Mouse (Mus musculus): Measurements from ENCODE around the gene Dcaf12. TPM values are rescaled to one million over a fixed set of nuclear protein-coding genes. Genes with fewer than 3 reads are reported as not detected.

The Dcaf12 gene
- total and polyA plus RNA-seq, 3 experiments: 41.8 to 52.4 (median 50.8) TPM

DNA sequence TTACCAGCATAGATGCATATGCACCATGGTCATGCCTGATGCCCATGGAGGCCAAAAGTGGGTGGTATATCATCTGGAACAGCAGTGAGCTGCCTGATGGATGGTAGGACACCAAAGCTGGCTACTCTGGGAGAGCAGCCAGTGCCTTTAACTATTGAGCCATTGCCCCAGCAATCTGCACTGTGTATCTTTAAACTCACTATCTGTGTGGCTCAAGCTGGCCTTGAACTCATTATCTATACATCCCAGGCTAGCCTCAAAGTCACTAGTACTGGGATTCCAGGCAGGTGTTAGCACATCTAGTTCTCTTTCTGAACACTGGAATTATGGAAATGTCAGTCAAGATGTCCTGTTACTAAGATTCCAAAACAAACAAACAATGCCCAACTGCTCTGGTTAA lies 21.9 kb upstream of the Dcaf12 start:
- TF ChIP-seq POLR2AphosphoS5 (IDR thresholded peaks at IDR 0.05; ENCODE audit: insufficient replicate concordance, low read depth, low read length) (no peak), TAL1 (conservative IDR thresholded peaks at IDR 0.05; ENCODE audit: low read depth, low read length) (peak; percentile 39), CTCF (IDR thresholded peaks at IDR 0.05; ENCODE audit: low read depth, low read length) (no peak), GATA2 (IDR thresholded peaks at IDR 0.05; ENCODE audit: borderline replicate concordance, low read depth, low read length) (no peak)
- H3K27me3 ChIP-seq (ENCODE audit: insufficient read depth, low read length): peaks cover 9% of the 10 kb centered on the region; the same call in 1 of the 2 replicates
- H3K36me3 ChIP-seq (replicated peaks): no peaks in the 10 kb centered on the region
- no peak for DNase-seq (ENCODE audit: low spot score)
- no peak for ATAC-seq (ENCODE audit: extremely low read depth, insufficient number of reproducible peaks, low FRiP score, poor library complexity, severe bottlenecking)
- no peaks in the 10 kb centered on the region for H3K9me3 ChIP-seq (replicated peaks)
- H3K4me1 ChIP-seq (ENCODE audit: insufficient read depth, low read depth, low read length): peaks cover 10% of the 10 kb centered on the region
- no peak overlapping the region for H3K4me3 ChIP-seq (ENCODE audit: low read depth, low read length)

DNA sequence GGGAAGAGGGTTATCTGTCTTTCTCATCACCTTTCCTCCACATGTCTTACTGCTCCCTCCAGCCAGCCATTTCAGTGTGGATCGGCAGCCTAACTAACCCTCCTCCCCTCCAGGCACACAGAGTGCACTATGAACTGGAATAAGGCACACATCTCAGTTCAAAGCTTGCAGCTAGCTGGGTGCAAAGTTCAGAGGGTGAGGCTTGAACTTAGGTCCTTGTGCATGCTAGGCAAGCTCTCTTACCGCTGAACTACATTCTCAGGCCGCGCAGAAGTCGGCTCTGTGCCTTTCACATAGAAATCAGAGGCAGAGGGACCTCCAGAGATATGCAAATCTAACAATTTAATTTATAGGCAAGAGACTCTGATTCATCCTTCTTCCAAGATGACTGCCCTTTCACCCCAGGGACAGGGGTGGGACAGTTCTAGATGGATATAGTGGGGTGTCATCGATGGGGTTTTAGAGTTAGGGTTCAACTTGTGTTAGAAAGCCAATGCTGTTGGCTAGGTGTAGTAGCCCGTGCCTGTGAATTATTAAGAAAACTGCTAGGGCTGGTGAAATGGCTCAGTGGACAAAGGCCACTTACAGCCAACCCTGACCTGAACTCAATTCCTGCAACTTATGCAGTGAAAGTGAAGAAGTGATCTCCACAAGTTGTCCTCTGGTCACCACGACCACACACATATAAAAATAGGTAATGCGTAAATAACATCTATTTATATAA lies 17.2 kb upstream of the Dcaf12 start:
- Histone ChIP-seq H3K9me3 (replicated peaks) (no peaks in the 10 kb centered on the region), H3K4me1 (ENCODE audit: insufficient read depth, low read depth, low read length) (peaks cover 24% of the 10 kb centered on the region), H3K27me3 (ENCODE audit: insufficient read depth, low read length) (peaks cover 31% of the 10 kb centered on the region), H3K4me3 (ENCODE audit: low read depth, low read length) (no peak overlapping the region), H3K36me3 (replicated peaks) (no peaks in the 10 kb centered on the region)
- DNase-seq (ENCODE audit: low spot score) (no peak), ATAC-seq (ENCODE audit: extremely low read depth, insufficient number of reproducible peaks, low FRiP score, poor library complexity, severe bottlenecking) (no peak)
- TF ChIP-seq GATA2 (IDR thresholded peaks at IDR 0.05; ENCODE audit: borderline replicate concordance, low read depth, low read length): no peak
- no peak for TF ChIP-seq GATA1 (IDR thresholded peaks at IDR 0.05; ENCODE audit: borderline replicate concordance, low read length)

GRCm38 (mm10) chr4:41331085-41331484 lies 16.4 kb upstream of the Dcaf12 start:
- peaks cover 17% of the 10 kb centered on the region for H3K4me1 ChIP-seq (ENCODE audit: insufficient read depth, low read depth, low read length)

GRCm38 (mm10) chr4:41329481-41329880 lies 14.8 kb upstream of the Dcaf12 start:
- H3K27me3 ChIP-seq (ENCODE audit: insufficient read depth, low read length): peaks cover 33% of the 10 kb centered on the region
- ATAC-seq (ENCODE audit: extremely low read depth, insufficient number of reproducible peaks, low FRiP score, poor library complexity, severe bottlenecking) (no peak), DNase-seq (ENCODE audit: low spot score) (no peak)
- no peak for TF ChIP-seq GATA2 (IDR thresholded peaks at IDR 0.05; ENCODE audit: borderline replicate concordance, low read depth, low read length)
- TF ChIP-seq TAL1 (conservative IDR thresholded peaks at IDR 0.05; ENCODE audit: low read depth, low read length): no peak
- no peak for TF ChIP-seq POLR2AphosphoS5 (IDR thresholded peaks at IDR 0.05; ENCODE audit: insufficient replicate concordance, low read depth, low read length)
- H3K9me3 ChIP-seq (replicated peaks): no peaks in the 10 kb centered on the region
- H3K36me3 ChIP-seq (replicated peaks): no peaks in the 10 kb centered on the region
- H3K4me3 ChIP-seq (ENCODE audit: low read depth, low read length): no peak overlapping the region
- H3K4me1 ChIP-seq (ENCODE audit: insufficient read depth, low read depth, low read length): peaks cover 17% of the 10 kb centered on the region

More at GRCm38 (mm10) chr4:41331085-41331484, 16.4 kb upstream of the Dcaf12 start:
- TF ChIP-seq CTCF (IDR thresholded peaks at IDR 0.05; ENCODE audit: low read depth, low read length) (no peak), POLR2AphosphoS5 (IDR thresholded peaks at IDR 0.05; ENCODE audit: insufficient replicate concordance, low read depth, low read length) (no peak)
- Histone ChIP-seq H3K36me3 (replicated peaks) (no peaks in the 10 kb centered on the region), H3K27me3 (ENCODE audit: insufficient read depth, low read length) (peaks cover 33% of the 10 kb centered on the region), H3K9me3 (replicated peaks) (no peaks in the 10 kb centered on the region), H3K4me3 (ENCODE audit: low read depth, low read length) (no peak overlapping the region)
- DNase-seq (ENCODE audit: low spot score): peak; percentile 13
- ATAC-seq (ENCODE audit: extremely low read depth, insufficient number of reproducible peaks, low FRiP score, poor library complexity, severe bottlenecking): peak; percentile 91

DNA sequence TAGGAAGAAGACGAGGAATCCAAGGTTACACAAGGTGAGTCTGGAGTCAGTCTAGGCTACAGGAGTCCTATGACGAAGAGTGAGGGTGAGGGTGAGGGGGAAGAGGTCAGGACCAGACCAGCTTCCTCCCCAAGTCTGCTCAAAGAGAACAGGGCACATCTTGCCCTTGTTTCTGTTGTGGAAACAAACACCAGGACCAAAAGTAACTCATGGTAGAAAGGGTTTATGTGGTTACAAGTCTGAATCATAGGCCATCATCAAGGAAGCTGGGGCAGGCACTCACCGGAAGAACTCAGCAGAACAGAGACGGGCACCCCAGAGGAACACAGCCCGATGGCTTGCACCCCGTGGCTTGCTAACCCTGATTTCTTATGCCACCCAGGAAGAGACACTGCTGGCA lies 12.2 kb upstream of the Dcaf12 start:
- Histone ChIP-seq H3K4me3 (ENCODE audit: low read depth, low read length) (no peak overlapping the region), H3K27me3 (ENCODE audit: insufficient read depth, low read length) (peaks cover 34% of the 10 kb centered on the region), H3K9me3 (replicated peaks) (no peaks in the 10 kb centered on the region), H3K36me3 (replicated peaks) (no peaks in the 10 kb centered on the region), H3K4me1 (ENCODE audit: insufficient read depth, low read depth, low read length) (peaks cover 17% of the 10 kb centered on the region)
- no peak for TF ChIP-seq POLR2AphosphoS5 (IDR thresholded peaks at IDR 0.05; ENCODE audit: insufficient replicate concordance, low read depth, low read length)
- TF ChIP-seq GATA2 (IDR thresholded peaks at IDR 0.05; ENCODE audit: borderline replicate concordance, low read depth, low read length): no peak
- TF ChIP-seq TAL1 (conservative IDR thresholded peaks at IDR 0.05; ENCODE audit: low read depth, low read length): no peak
- no peak for TF ChIP-seq GATA1 (IDR thresholded peaks at IDR 0.05; ENCODE audit: borderline replicate concordance, low read length)
- TF ChIP-seq CTCF (IDR thresholded peaks at IDR 0.05; ENCODE audit: low read depth, low read length): no peak
- ATAC-seq (ENCODE audit: extremely low read depth, insufficient number of reproducible peaks, low FRiP score, poor library complexity, severe bottlenecking) (no peak), DNase-seq (ENCODE audit: low spot score) (no peak)

DNA sequence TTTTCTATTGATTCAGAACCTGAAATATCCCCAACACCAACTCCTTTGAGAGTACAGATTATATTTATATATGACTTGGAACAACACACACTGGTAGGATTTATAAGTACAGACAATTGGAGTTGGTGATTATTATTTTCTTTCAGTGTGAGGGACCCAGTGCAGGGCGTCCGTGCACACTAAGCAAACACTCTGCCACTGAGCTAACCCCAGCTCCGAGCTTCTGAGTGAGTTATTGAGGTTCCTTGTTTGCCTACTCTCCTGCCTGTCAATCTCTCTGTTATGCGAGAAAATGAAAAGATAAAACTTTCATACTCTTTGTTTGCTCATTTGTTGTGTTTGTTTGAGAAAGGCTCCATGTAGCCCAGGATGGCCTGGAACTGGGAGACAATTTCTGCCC lies 6.3 kb upstream of the Dcaf12 start:
- H3K9me3 ChIP-seq (replicated peaks): no peaks in the 10 kb centered on the region
- peaks cover 3% of the 10 kb centered on the region; the same call in 1 of the 2 replicates for H3K4me1 ChIP-seq (ENCODE audit: insufficient read depth, low read depth, low read length)
- H3K36me3 ChIP-seq (replicated peaks): peaks cover 6% of the 10 kb centered on the region
- no peak overlapping the region for H3K4me3 ChIP-seq (ENCODE audit: low read depth, low read length)
- ATAC-seq (ENCODE audit: extremely low read depth, insufficient number of reproducible peaks, low FRiP score, poor library complexity, severe bottlenecking) (no peak), DNase-seq (ENCODE audit: low spot score) (no peak)
- TF ChIP-seq TAL1 (conservative IDR thresholded peaks at IDR 0.05; ENCODE audit: low read depth, low read length) (no peak), POLR2AphosphoS5 (IDR thresholded peaks at IDR 0.05; ENCODE audit: insufficient replicate concordance, low read depth, low read length) (no peak), CTCF (IDR thresholded peaks at IDR 0.05; ENCODE audit: low read depth, low read length) (no peak), GATA1 (IDR thresholded peaks at IDR 0.05; ENCODE audit: borderline replicate concordance, low read length) (no peak), GATA2 (IDR thresholded peaks at IDR 0.05; ENCODE audit: borderline replicate concordance, low read depth, low read length) (no peak)
- peaks cover 14% of the 10 kb centered on the region for H3K27me3 ChIP-seq (ENCODE audit: insufficient read depth, low read length)

GRCm38 (mm10) chr4:41318267-41318666 lies 3.6 kb upstream of the Dcaf12 start:
- Histone ChIP-seq H3K4me3 (ENCODE audit: low read depth, low read length) (no peak overlapping the region), H3K36me3 (replicated peaks) (peaks cover 6% of the 10 kb centered on the region), H3K9me3 (replicated peaks) (no peaks in the 10 kb centered on the region), H3K27me3 (ENCODE audit: insufficient read depth, low read length) (peaks cover 14% of the 10 kb centered on the region), H3K4me1 (ENCODE audit: insufficient read depth, low read depth, low read length) (peaks cover 18% of the 10 kb centered on the region)
- ATAC-seq (ENCODE audit: extremely low read depth, insufficient number of reproducible peaks, low FRiP score, poor library complexity, severe bottlenecking): no peak
- DNase-seq (ENCODE audit: low spot score): no peak
- TF ChIP-seq POLR2AphosphoS5 (IDR thresholded peaks at IDR 0.05; ENCODE audit: insufficient replicate concordance, low read depth, low read length): no peak
- no peak for TF ChIP-seq GATA1 (IDR thresholded peaks at IDR 0.05; ENCODE audit: borderline replicate concordance, low read length)
- TF ChIP-seq GATA2 (IDR thresholded peaks at IDR 0.05; ENCODE audit: borderline replicate concordance, low read depth, low read length): no peak
- TF ChIP-seq CTCF (IDR thresholded peaks at IDR 0.05; ENCODE audit: low read depth, low read length): no peak
- TF ChIP-seq TAL1 (conservative IDR thresholded peaks at IDR 0.05; ENCODE audit: low read depth, low read length): no peak
